In genomic region chr13:92523178-92523813, GRCm38 (mm10) we compare ENCODE assay signal across 21 mouse cellular contexts. TPM values are rescaled to one million over a fixed set of nuclear protein-coding genes. Genes with fewer than 3 reads are reported as not detected.
"Had no signal": no experiment of that assay in that cellular context is flagged by ENCODE, and none has a peak within 500 bp of the region (broad histone marks: within the 10 kb centered on the region; RNA-seq: fewer than 3 reads in every experiment).

No protein-coding gene starts in this region.

- H3K9ac ChIP-seq: limb, embryonic 15.5 days; liver, embryonic 15.5 days; lung, embryonic 14.5 days; neural tube, embryonic 15.5 days had no signal

- H3K9me3 ChIP-seq: limb, embryonic 15.5 days; liver, embryonic 15.5 days; megakaryocyte, embryonic 14.5 days; neural tube, embryonic 15.5 days had no signal

- H3K4me1 ChIP-seq: limb, embryonic 15.5 days; neural tube, embryonic 15.5 days had no signal

- DNase-seq: kidney, adult 11 months; kidney, adult 9 months; lung, embryonic 14.5 days; lung, postnatal 10 days; lung, postnatal 4 days; midbrain, embryonic 14.5 days; right cerebral cortex, adult 18-20 months; thymus, adult 18-20 months; thymus, postnatal 25 days had no signal

- H3K27ac ChIP-seq: kidney, postnatal 0 days; left cerebral cortex, adult 2 months; limb, embryonic 15.5 days; liver, embryonic 15.5 days; neural tube, embryonic 15.5 days had no signal

- H3K27me3 ChIP-seq: limb, embryonic 15.5 days; liver, embryonic 15.5 days; megakaryocyte, embryonic 14.5 days; neural tube, embryonic 15.5 days had no signal

- H3K4me3 ChIP-seq: left cerebral cortex, adult 2 months; limb, embryonic 15.5 days; liver, embryonic 15.5 days; megakaryocyte, embryonic 14.5 days; myocyte; neural tube, embryonic 15.5 days had no signal

- H3K4me2 ChIP-seq: limb, embryonic 15.5 days; liver, embryonic 15.5 days; lung, embryonic 14.5 days; neural tube, embryonic 15.5 days had no signal

RNA-seq across cellular contexts. Expression of gene Fam151b, which starts 39.5 kb away (rescaled TPM):
- polyA plus RNA-seq: liver, embryonic 15.5 days; lung, embryonic 14.5 days had no signal

RNA-seq across cellular contexts. Expression of gene Spz1, which starts 52.7 kb away (rescaled TPM):
- total RNA-seq: layer of hippocampus, postnatal 25 days; left cerebral cortex, adult 2 months; left cerebral cortex, postnatal 14 days had no signal
- polyA plus RNA-seq: kidney, postnatal 0 days; limb, embryonic 11.5 days; limb, embryonic 15.5 days; liver, embryonic 15.5 days; lung, embryonic 14.5 days; midbrain, embryonic 14.5 days; myocyte; neural tube, embryonic 11.5 days; neural tube, embryonic 15.5 days; stomach, embryonic 14.5 days had no signal
